Mouse (Mus musculus): ENCODE data around the gene Inpp5f.

- TF ChIP-seq CTCF (IDR thresholded peaks at IDR 0.05; ENCODE audit: low read depth) = no peak
- no peak for TF ChIP-seq EP300 (IDR thresholded peaks at IDR 0.05; ENCODE audit: low read depth)
Observed at GRCm38 (mm10) chr7:128738041-128738440, 126.9 kb downstream of the Inpp5f start.

All from liver, postnatal 0 days (tissue).